Mouse (Mus musculus) mature B cell (primary cell): ENCODE data around the gene Pnp.
"Not testable (repeated sequence)": the region's sequence is repeated elsewhere in the genome, so short reads cannot be mapped to it uniquely, and the experiment has no call there.

Source experiments
- in situ Hi-C: fragments of 300-500 bp; cut with MboI; formaldehyde crosslinking; loops from 2 replicates; pipeline ENCODE4 v1.14.3; 2019

The Pnp gene

DNA sequence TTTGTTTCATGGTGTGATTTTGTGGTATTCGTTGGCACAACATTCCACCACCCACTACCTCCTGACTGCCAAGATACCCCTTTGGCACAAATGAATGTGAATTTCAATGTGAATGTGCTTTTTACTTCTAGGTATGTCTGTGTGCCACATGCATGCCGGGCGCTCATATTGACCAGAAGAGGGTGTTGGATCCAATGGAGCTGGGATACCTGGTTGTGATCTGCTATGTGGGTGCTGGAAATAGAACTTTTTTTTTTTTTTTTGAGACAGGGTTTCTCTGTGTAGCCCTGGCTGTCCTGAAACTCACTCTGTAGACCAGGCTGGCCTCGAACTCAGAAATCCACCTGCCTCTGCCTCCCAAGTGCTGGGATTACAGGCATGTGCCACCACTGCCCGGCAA lies 42.2 kb downstream of the Pnp start:
- in situ Hi-C loops = not testable (repeated sequence)

DNA sequence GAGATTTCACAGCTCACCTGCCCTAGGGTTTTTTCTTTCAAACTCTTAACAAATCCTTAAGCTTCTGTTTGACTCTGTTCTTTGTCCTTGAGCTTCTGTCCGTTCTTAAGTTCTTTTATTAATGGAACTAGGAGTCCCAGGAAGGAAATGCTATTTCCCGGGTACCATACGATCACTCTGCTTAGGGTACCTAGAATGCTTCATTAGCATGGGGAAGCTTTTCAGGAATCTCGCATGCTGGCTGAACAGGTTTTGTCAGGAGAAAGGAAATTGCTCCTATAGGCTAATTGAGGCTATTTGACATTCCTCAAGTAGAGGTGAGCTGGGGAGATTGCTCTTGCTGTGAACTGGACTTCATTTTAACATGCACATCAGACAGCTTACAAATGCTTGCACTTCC lies 42.8 kb downstream of the Pnp start:
- in situ Hi-C loops = no loop called here

DNA sequence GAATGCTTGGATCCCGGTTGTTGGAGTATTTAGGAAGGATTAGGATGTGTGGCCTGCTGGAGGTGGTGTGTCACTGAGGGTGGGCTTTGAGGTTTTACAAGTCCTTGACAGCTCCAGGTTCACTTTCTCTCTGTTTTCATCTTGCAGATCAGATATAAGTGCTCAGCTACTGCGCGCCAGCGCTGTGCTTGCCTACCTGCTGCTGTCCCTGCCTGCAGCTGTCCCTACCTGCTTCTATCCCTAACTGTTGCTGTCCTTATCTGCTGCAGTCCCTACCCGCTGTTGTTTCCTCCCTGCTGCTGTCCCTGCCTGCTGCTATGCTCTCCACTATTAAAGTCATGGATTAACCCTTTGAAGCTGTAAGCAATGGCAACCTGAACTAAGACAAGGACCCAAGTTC lies 44.1 kb downstream of the Pnp start:
- in situ Hi-C loops = no loop called here

- in situ Hi-C loops = no loop called here
These were observed 45.8 kb downstream of the Pnp start for GRCm38 (mm10) chr14:50976674-50977073.

- in situ Hi-C loops = not testable (repeated sequence)
These were observed 47.6 kb downstream of the Pnp start for GRCm38 (mm10) chr14:50978451-50978850.

DNA sequence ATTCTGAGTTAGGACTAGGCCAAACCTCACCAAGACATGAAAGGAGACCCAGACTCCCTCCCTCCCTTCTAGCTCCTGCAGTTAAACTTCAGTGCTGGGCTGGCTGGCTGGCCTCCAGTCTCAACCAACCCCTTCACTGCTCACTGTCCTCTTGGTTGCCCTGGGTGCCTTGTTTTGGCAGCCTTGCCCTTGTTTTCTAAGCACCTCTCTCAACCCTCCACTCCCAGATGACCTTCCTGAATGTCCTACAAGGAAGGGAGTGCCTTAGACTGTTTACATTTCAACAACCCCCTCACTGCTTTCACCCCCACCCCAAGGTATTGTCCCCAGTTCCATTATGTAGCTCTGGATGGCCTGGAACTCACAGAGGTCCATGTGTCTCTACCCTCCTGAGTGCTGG lies 48.7 kb downstream of the Pnp start:
- in situ Hi-C loops = no loop called here

DNA sequence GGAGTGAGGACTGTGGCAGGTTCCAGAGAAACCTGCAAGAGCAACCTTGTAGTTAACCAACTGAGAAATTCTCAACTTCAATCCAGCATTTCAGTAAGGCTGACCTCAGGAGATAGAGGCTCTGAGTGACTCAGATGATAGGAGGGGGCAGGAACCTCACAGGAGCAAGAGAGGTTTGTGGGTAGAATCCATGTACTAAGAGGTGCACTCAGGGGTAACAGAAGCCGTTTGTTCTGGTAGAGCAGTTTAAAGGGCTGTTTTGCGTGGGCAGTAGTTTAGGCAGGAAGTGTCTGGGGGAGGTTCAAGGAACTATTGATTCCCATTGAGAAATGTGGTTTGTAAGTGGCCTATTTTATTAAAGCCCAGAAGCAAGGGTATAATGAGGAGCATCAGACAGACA lies 50.3 kb downstream of the Pnp start:
- in situ Hi-C loops = no loop called here

- in situ Hi-C loops = no loop called here
These were observed 51.0 kb downstream of the Pnp start for GRCm38 (mm10) chr14:50981837-50982236.

GRCm38 (mm10) chr14:50987668-50988067 lies 56.8 kb downstream of the Pnp start:
- in situ Hi-C loops = no loop called here

GRCm38 (mm10) chr14:50991037-50991436 lies 60.2 kb downstream of the Pnp start:
- in situ Hi-C loops = no loop called here

DNA sequence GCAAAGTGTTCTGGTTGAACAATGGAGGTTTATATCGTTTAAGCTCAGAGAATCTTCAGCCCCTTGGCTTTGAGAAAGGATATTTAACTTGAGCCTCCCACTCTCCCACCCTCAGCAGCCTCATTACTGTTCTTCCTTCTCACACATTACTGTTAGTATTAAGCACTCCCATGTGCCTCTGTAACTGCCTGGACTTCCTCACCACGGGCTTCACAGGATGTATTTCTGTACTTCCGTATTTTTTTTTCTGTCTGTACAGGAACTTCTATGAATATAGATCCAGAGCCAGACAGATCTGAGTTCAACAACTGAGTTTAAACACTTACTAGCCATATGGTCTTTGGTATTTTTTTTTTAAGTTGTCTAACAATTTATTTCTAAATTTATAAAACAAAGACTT lies 66.2 kb downstream of the Pnp start:
- in situ Hi-C loops = no loop called here

- in situ Hi-C loops = no loop called here
These were observed 67.3 kb downstream of the Pnp start for GRCm38 (mm10) chr14:50997999-50998666.

DNA sequence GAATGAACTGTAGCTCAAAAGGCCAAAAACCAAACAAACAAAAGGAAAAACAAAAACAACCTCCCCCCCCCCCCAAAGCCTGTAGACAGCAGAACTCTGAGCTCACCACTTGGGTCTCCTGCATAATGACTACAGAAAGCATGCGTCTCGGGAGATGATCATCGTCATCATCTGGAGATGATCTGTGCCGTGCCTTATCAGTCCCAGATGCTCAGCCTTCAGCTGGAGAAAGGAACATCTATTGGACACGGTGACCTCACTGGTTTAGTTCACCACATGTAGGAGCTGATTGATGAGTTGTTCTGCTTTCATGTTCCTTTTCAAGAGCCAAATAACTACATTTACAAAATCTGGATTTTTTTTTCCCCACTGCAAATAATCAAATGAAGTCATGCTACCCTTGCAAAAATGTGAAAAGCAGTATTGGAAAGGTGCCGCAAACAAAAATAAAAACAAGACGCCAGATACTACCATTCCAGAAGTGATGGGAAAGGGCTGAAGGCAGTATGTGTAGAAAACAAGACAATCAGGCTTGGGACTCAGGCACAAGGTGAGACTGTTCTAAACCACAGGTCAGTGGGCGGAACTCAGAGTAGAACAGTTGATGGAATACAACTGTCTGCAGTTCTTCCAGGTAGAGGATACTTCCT lies 76.4 kb downstream of the Pnp start, which contains the start of gene Rnase10:
Rnase10 (plus strand) TSS at position 600 of the 650 bp plus-strand sequence.
- in situ Hi-C loops = no loop called here

DNA sequence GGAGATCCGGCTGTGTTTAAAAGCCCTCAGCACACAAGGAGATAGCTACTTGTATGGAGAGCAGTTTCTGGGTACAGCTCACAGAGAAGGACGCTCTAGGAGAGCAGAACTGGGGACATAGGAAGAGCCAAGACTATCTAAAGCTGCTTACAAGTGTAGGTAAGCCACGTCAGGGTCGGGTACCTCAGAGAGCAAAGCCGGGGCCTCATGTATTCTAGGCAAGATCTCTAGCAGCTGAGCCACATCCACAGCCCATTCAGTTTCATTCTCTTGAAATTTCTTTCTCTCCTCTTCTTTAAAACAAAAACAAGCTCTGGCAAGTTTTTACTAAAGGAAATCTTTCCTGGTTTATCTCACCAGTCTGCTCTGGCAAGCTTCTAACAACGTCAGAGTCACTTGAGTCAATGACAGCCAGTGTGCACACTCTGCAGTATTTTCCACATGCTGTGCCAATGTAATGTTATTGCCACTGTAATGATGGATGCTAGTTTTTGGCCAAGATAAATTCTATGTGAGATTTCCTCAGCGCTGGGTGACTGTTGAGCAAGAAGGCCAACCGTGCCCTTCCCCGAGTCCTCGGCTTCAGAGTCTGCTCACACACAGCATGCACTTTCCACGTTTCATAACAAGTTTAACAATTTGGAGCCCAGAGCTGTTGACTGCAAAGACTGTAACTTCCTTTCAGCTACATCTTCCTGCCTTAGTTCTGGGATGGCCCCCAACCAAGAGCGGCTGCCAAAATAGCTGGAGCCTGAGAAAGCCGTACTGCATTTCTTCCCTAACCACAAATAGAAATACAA lies 77.2 kb downstream of the Pnp start:
- in situ Hi-C loops = no loop called here

DNA sequence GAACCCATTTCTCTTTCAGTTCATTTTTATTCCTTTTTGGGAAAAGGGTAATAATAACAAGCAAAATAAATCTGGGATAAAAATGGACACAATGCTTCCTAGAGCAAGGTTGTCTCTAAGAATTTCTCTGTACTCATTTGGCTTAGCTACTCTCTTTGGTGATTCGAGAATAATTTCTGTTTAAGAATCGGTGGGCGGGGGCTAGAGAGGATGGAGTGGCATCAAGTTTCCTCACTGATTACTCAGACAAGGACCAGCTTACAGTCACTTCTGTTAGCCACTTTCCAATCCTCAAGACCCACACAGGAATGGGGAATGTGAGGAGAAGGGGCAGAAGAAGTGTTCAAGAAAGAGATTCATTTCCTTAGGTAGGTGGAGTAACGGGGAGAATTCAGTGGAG lies 77.9 kb downstream of the Pnp start:
- in situ Hi-C loops = no loop called here

- in situ Hi-C loops = no loop called here
These were observed 78.7 kb downstream of the Pnp start for GRCm38 (mm10) chr14:51009572-51009971.

- in situ Hi-C loops = not testable (repeated sequence)
These were observed 83.8 kb downstream of the Pnp start for GRCm38 (mm10) chr14:51014724-51015123.
